Mouse (Mus musculus) hindbrain, embryonic 15.5 days (tissue): ENCODE measurements at regions not wholly inside any gene's neighbourhood (a gene's known extent, or its start where the extent isn't known, plus 50 kb on each side); places are given as distances from the start of the nearest gene placed in this dataset.
A peak's percentile ranks its signal among the peaks of the same experiment; 100 is the strongest.

Experiments used
- ATAC-seq: fragments of 200-750 bp; cut with Nextera tagmentation; 2 replicates; pipeline ENCODE4 v1.8.0; 2017; ENCODE audit warnings: low read depth, moderate number of reproducible peaks, moderate TSS enrichment; ENCODE audit not compliant: low FRiP score
- H3K27ac ChIP-seq: fragments of 300-500 bp; sonication (generic); replicated peaks from 2 replicates; pipeline ENCODE4 v1.5.1; 2015; ENCODE audit warnings: mild to moderate bottlenecking, inconsistent platforms
- H3K27me3 ChIP-seq: fragments of 300-500 bp; sonication (generic); 2 replicates; pipeline ENCODE4 v1.6.1; 2015; ENCODE audit warnings: control low read depth, inconsistent platforms
- H3K36me3 ChIP-seq: fragments of 300-500 bp; sonication (generic); 2 replicates; pipeline ENCODE4 v1.6.1; 2015; ENCODE audit warnings: control low read depth, inconsistent platforms
- H3K4me1 ChIP-seq: fragments of 300-500 bp; sonication (generic); replicated peaks from 2 replicates; pipeline ENCODE4 v1.6.1; 2015; ENCODE audit warnings: control low read depth, inconsistent platforms
- H3K4me2 ChIP-seq: fragments of 300-500 bp; sonication (generic); 2 replicates; pipeline ENCODE4 v1.6.1; 2015; ENCODE audit warnings: moderate library complexity, mild to moderate bottlenecking, inconsistent platforms
- H3K4me3 ChIP-seq: fragments of 300-500 bp; sonication (generic); 2 replicates; pipeline ENCODE4 v1.5.1; 2015; ENCODE audit warnings: mild to moderate bottlenecking, inconsistent platforms
- H3K9ac ChIP-seq: fragments of 300-500 bp; sonication (generic); 2 replicates; pipeline ENCODE4 v1.6.1; 2015; ENCODE audit warnings: inconsistent platforms
- H3K9me3 ChIP-seq: fragments of 300-500 bp; sonication (generic); 2 replicates; pipeline ENCODE4 v1.6.1; 2016; ENCODE audit warnings: control low read depth, inconsistent platforms
- WGBS: fragments of 180-500 bp; shearing (Covaris S2); methylation state at CpG from one replicate; pipeline ENCODE4 v1.1.7; 2015; 5-methylcytosine and 5-hydroxymethylcytosine counted together

GRCm38 (mm10) chr4:124035657-124036061 is 117.8 kb upstream of the 4930535I16Rik start:
- H3K4me2 ChIP-seq: peak overlapping the region; percentile 39
- no peak overlapping the region for H3K9ac ChIP-seq
- WGBS: 3% methylated on average over 10 of the region's 10 CpGs
- no peak overlapping the region for H3K4me3 ChIP-seq
- ATAC-seq: peak; percentile 71
- H3K27ac ChIP-seq: peak overlapping the region; percentile 83
- H3K27me3 ChIP-seq: 0 out of 2 replicates have a peak, but pooled peaks cover 1% of the 10 kb centered on the region
- peaks cover 33% of the 10 kb centered on the region for H3K4me1 ChIP-seq
- no peaks in the 10 kb centered on the region for H3K9me3 ChIP-seq
- H3K36me3 ChIP-seq: no peaks in the 10 kb centered on the region

GRCm38 (mm10) chr4:124035192-124035591 is 117.4 kb upstream of the 4930535I16Rik start:
- Histone ChIP-seq H3K9ac (no peak overlapping the region), H3K4me3 (no peak overlapping the region), H3K9me3 (no peaks in the 10 kb centered on the region), H3K4me1 (peaks cover 33% of the 10 kb centered on the region), H3K36me3 (no peaks in the 10 kb centered on the region), H3K4me2 (peak overlapping the region; percentile 39), H3K27me3 (0 out of 2 replicates have a peak, but pooled peaks cover 2% of the 10 kb centered on the region), H3K27ac (peak overlapping the region; percentile 83)
- ATAC-seq: peak; percentile 84
- 4% methylated on average over 7 of the region's 7 CpGs for WGBS

DNA sequence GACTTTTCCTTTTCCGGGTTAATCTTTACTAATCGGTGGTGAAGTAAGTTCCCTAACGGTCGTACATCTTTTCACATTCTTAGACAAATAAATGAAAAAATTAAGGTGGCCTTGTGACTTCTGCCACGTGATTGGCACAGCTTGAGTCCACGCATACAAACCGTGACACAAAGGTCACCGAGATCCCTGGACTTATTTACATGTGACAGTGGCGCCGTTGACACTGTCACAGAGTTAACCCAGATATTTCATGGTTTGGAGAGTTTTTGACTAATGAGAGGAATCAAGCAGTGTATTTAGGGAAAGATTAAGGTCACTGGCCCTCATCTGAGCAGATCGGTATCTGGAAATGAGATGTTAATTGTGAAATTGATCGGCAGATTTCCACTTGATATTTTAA is 110.2 kb upstream of the 4930535I16Rik start:
- Histone ChIP-seq H3K4me3 (no peak overlapping the region), H3K4me1 (peaks cover 5% of the 10 kb centered on the region; the same call in 1 of the 2 replicates), H3K4me2 (no peak overlapping the region), H3K9ac (no peak overlapping the region), H3K27ac (no peak overlapping the region), H3K27me3 (0 out of 2 replicates have a peak, but pooled peaks cover 2% of the 10 kb centered on the region), H3K36me3 (no peaks in the 10 kb centered on the region), H3K9me3 (no peaks in the 10 kb centered on the region)
- 75% methylated on average over 12 of the region's 12 CpGs for WGBS
- ATAC-seq: no peak

DNA sequence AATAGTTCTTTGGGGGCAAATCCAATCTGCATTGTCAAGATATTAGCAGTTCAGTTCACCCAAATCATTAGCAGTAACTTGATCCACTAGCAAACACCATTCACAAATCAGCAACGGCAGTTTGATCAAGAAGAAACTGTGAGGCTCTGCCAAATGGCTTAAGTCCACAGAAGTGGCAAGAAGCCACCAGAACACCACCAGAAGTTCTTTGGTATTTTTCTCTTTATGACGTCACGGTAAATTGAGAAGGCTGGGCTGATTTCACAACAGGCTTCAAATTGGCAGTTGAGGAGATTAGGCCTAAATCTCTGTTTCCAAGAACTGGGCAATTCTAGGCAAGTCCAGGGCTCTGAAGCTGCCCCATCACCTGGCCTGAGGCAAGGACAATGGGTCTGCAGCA is 98.6 kb upstream of the 4930535I16Rik start:
- H3K27ac ChIP-seq: no peak overlapping the region
- H3K36me3 ChIP-seq: no peaks in the 10 kb centered on the region
- no peak overlapping the region for H3K9ac ChIP-seq
- no peaks in the 10 kb centered on the region for H3K9me3 ChIP-seq
- H3K4me3 ChIP-seq: no peak overlapping the region
- ATAC-seq: no peak
- no peaks in the 10 kb centered on the region for H3K27me3 ChIP-seq
- no peaks in the 10 kb centered on the region for H3K4me1 ChIP-seq
- no peak overlapping the region for H3K4me2 ChIP-seq
- WGBS: 69% methylated on average over 3 of the region's 3 CpGs

DNA sequence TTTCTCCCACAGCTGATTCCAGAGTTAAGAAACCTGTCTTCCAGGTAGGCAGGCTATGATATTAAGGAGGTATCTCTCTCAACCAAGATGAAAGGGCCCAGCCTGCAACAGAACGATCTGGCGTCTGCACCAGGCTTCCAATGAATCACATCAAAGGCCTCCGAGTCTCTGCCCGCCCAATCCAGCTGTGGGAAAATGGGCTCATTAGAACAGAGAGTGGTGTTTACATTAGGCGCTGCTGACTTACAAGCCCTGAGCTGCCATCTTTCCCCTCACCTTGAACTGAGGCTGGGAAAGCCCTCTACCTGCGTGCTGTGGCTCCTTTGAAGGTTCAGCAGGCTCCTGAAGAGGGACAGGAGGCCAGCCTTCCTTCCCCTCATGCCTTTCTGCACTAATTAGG is 97.5 kb upstream of the 4930535I16Rik start:
- no peak overlapping the region for H3K4me2 ChIP-seq
- no peak overlapping the region for H3K27ac ChIP-seq
- no peak overlapping the region for H3K4me3 ChIP-seq
- 58% methylated on average over 6 of the region's 6 CpGs for WGBS
- no peaks in the 10 kb centered on the region for H3K27me3 ChIP-seq
- H3K36me3 ChIP-seq: no peaks in the 10 kb centered on the region
- H3K4me1 ChIP-seq: no peaks in the 10 kb centered on the region
- H3K9me3 ChIP-seq: no peaks in the 10 kb centered on the region
- ATAC-seq: no peak
- H3K9ac ChIP-seq: no peak overlapping the region

DNA sequence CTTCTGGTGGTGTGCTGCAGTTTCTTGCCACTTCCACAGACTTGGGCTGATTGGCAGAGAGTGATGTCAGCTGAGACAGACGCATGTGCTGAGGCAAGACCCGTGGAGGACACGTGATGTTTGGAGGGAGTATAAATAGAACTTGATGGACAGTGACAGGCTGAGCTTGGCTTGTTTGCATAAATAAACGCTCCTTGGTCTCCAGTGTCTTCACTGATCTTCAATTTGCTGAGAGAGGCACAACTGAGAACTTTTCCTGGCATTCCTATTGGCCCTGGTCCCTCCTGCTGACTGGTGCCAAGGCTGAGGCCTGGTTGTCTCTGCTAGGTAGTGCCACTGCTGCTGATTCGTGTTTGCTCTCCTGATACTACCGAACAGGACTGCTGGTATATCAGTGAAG is 94.6 kb upstream of the 4930535I16Rik start:
- no peak for ATAC-seq
- no peak overlapping the region for H3K27ac ChIP-seq
- H3K36me3 ChIP-seq: no peaks in the 10 kb centered on the region
- H3K4me3 ChIP-seq: no peak overlapping the region
- no peak overlapping the region for H3K9ac ChIP-seq
- no peaks in the 10 kb centered on the region for H3K9me3 ChIP-seq
- WGBS: 73% methylated on average over 6 of the region's 6 CpGs
- no peaks in the 10 kb centered on the region for H3K4me1 ChIP-seq
- H3K27me3 ChIP-seq: no peaks in the 10 kb centered on the region
- no peak overlapping the region for H3K4me2 ChIP-seq

DNA sequence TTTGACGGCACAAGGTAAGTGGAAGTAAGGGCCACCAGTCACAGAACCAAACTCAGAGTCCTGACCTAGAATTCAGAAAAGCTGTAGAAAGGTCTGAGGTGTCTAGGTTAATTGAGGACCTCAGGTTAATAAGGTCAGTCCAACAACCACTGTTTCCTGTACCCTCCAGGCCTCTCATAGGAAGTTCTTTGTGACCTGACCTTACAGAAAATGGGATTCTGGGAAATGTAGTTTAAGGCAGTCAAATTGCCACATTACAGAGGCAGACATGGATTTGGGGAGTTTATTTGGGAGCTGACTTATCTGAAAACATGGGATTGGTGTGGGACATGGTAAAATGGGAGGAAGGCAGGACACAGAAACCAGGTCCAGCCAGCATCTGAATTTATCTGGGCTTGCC is 90.9 kb upstream of the 4930535I16Rik start:
- H3K27me3 ChIP-seq: no peaks in the 10 kb centered on the region
- H3K4me1 ChIP-seq: 0 out of 2 replicates have a peak, but pooled peaks cover 2% of the 10 kb centered on the region
- ATAC-seq: no peak
- no peak overlapping the region for H3K4me3 ChIP-seq
- no peaks in the 10 kb centered on the region for H3K9me3 ChIP-seq
- H3K27ac ChIP-seq: no peak overlapping the region
- H3K4me2 ChIP-seq: no peak overlapping the region
- H3K36me3 ChIP-seq: no peaks in the 10 kb centered on the region
- 100% methylated on average over 1 of the region's 1 CpGs for whole genome bisulfite sequencing
- H3K9ac ChIP-seq: no peak overlapping the region

GRCm38 (mm10) chr4:124005626-124006315 is 87.9 kb upstream of the 4930535I16Rik start:
- H3K27ac ChIP-seq: no peak overlapping the region
- 65% methylated on average over 17 of the region's 17 CpGs for WGBS
- ATAC-seq: no peak
- 0 out of 2 replicates have a peak, but pooled peaks cover 2% of the 10 kb centered on the region for H3K4me1 ChIP-seq
- H3K4me2 ChIP-seq: no peak overlapping the region
- H3K4me3 ChIP-seq: no peak overlapping the region
- no peaks in the 10 kb centered on the region for H3K9me3 ChIP-seq
- no peaks in the 10 kb centered on the region for H3K36me3 ChIP-seq
- no peaks in the 10 kb centered on the region for H3K27me3 ChIP-seq
- no peak overlapping the region for H3K9ac ChIP-seq

DNA sequence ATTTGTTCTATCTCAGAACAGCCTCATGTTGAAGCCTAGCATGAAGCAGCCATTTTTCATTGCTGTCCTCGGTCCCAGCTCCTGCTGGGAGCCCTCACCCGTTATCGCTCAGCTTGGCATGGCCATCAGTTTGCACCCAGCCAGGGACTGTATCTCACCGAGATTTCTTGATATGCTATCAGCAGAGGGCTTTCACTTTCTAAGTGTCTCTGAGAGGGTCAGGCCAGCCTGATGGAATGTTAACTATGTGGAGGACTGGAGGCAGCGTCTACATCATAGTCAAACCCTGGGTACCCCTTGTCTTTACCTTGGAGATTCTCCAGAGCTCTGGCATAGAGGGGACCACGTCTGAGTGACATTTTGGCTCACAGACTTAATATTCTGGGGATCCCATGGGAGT is 84.9 kb upstream of the 4930535I16Rik start:
- no peaks in the 10 kb centered on the region for H3K9me3 ChIP-seq
- ATAC-seq: no peak

DNA sequence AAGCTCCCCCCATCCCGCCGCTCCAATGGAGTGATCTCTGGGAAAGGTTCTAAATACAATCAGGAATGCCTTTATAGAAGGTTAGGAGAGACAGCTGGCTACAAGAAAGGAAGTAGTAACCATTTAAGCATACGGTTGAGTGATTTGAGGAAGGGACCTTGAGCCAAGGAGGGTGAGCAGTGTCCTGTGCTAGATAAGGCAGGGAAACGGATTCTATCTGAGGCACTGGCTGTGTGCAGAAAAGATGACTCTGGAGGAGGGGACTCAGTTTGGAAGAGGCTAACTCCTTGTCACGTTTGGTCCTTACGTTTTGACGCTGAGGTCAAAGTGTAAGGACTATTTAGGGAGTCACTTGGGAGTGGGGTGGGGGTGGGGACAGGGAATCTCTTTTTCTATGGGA is 84.3 kb upstream of the 4930535I16Rik start:
- Histone ChIP-seq H3K9ac (no peak overlapping the region), H3K4me3 (no peak overlapping the region), H3K9me3 (no peaks in the 10 kb centered on the region), H3K4me2 (no peak overlapping the region), H3K36me3 (no peaks in the 10 kb centered on the region), H3K27me3 (no peaks in the 10 kb centered on the region), H3K27ac (no peak overlapping the region), H3K4me1 (0 out of 2 replicates have a peak, but pooled peaks cover 6% of the 10 kb centered on the region)
- 78% methylated on average over 7 of the region's 7 CpGs for WGBS
- no peak for ATAC-seq

More for the DNA sequence above, 84.9 kb upstream of the 4930535I16Rik start:
- H3K4me3 ChIP-seq: no peak overlapping the region
- H3K9ac ChIP-seq: no peak overlapping the region
- H3K4me1 ChIP-seq: 0 out of 2 replicates have a peak, but pooled peaks cover 6% of the 10 kb centered on the region
- no peaks in the 10 kb centered on the region for H3K27me3 ChIP-seq
- WGBS: 60% methylated on average over 6 of the region's 6 CpGs
- no peak overlapping the region for H3K4me2 ChIP-seq
- no peaks in the 10 kb centered on the region for H3K36me3 ChIP-seq
- no peak overlapping the region for H3K27ac ChIP-seq

DNA sequence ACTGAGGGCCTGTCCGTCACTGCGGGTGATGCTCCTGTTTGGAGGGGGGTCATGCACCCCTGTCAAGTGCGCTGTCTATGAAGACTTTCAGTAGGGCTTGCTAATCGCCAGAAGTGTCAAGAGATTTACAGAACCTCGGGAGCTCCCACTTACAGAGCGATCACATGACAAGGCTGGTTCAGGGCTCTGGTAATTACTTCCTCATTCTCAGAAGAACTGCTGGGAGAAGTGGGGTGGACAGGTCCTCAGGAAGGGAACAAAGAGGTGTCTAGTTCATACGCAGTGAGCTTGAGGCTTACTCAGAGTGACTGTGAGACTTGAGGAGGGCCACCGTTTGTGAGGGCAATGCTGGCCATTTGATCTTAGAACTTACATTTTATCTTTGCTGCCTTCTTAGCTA is 78.0 kb upstream of the 4930535I16Rik start:
- no peak overlapping the region for H3K4me3 ChIP-seq
- H3K36me3 ChIP-seq: no peaks in the 10 kb centered on the region
- H3K4me2 ChIP-seq: no peak overlapping the region
- no peak for ATAC-seq
- H3K9me3 ChIP-seq: no peaks in the 10 kb centered on the region
- H3K9ac ChIP-seq: no peak overlapping the region
- H3K27ac ChIP-seq: no peak overlapping the region
- H3K4me1 ChIP-seq: peaks cover 10% of the 10 kb centered on the region
- peaks cover 12% of the 10 kb centered on the region; the same call in 1 of the 2 replicates for H3K27me3 ChIP-seq
- 75% methylated on average over 8 of the region's 8 CpGs for WGBS

GRCm38 (mm10) chr4:123991223-123991622 is 73.4 kb upstream of the 4930535I16Rik start:
- H3K9me3 ChIP-seq: no peaks in the 10 kb centered on the region
- no peak for ATAC-seq
- H3K27ac ChIP-seq: no peak overlapping the region
- no peaks in the 10 kb centered on the region for H3K36me3 ChIP-seq
- peaks cover 12% of the 10 kb centered on the region; the same call in 1 of the 2 replicates for H3K27me3 ChIP-seq
- peaks cover 15% of the 10 kb centered on the region for H3K4me1 ChIP-seq
- H3K4me2 ChIP-seq: peak overlapping the region; percentile 74
- 7% methylated on average over 10 of the region's 10 CpGs for WGBS
- H3K9ac ChIP-seq: no peak overlapping the region
- peak overlapping the region; percentile 27 for H3K4me3 ChIP-seq
